Mouse (Mus musculus): ENCODE data around the gene St5. TPM values are rescaled to one million over a fixed set of nuclear protein-coding genes. Genes with fewer than 3 reads are reported as not detected.
A peak's percentile ranks its signal among the peaks of the same experiment; 100 is the strongest.

The St5 gene
- polyA plus RNA-seq, 1 experiment from 2014 or later, result 53.5 TPM

DNA sequence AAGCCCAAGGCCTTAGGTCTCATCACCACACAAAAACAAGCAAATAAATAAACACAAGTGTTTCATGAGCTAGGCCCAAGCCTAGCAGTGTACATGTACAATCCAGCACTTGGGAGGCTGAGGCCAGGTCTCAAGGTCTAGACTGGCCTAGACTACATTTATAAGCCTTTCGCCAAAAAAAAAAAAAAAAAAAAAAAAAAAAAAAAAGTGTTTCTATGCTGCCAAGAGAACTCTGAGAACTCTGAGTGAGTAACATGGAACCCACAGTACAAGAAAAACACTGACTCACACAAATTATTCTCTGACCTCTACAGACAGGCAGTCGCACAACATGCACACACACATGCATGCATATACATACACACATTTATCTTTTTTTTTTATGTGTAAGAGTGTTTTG lies 75.6 kb downstream of the St5 start:
- no peaks in the 10 kb centered on the region for H3K9me3 ChIP-seq (replicated peaks)
- H3K36me3 ChIP-seq, result peaks cover 5% of the 10 kb centered on the region
- DNase-seq (ENCODE audit: low spot score), result no peak
- H3K4me3 ChIP-seq, result no peak overlapping the region
- WGBS, result 97% methylated on average over 2 of the region's 2 CpGs
- peaks cover 4% of the 10 kb centered on the region for H3K4me1 ChIP-seq
- H3K27me3 ChIP-seq (ENCODE audit: low read depth, poor library complexity, severe bottlenecking), result no peaks in the 10 kb centered on the region
- H3K27ac ChIP-seq, result no peak overlapping the region

DNA sequence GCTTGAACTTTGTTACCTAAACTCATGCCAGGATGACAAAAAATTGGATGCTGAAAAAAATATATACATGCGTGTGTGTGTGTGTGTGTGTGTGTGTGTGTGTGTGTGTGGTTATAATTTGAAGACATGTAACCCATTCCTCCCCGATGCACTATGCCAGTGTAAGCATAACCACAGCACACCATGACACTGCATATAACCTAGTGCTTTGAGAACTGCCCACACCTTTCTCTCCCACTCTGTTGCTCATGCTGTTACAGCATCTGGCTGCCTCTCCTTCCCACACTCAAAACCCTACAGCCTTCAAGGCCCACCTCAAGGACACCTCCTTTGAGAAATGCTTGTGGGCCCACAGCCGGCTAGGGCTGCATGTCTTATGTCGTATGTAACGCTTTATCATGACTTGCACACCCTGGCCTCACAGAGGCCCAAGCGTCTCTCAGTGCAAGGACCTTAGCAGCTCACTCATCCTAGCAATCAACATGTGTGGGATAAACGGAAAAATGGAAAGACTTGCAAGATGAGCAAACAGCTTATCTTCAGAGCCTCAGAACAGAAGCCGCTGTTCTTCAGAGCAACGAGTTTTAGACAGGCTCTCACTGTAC lies 81.1 kb downstream of the St5 start:
- H3K4me1 ChIP-seq, result peaks cover 8% of the 10 kb centered on the region
- H3K4me3 ChIP-seq, result no peak overlapping the region
- WGBS, result 90% methylated on average over 9 of the region's 9 CpGs
- H3K36me3 ChIP-seq, result 0 out of 2 replicates have a peak, but pooled peaks cover 5% of the 10 kb centered on the region
- no peak for DNase-seq (ENCODE audit: low spot score)
- no peaks in the 10 kb centered on the region for H3K27me3 ChIP-seq (ENCODE audit: low read depth, poor library complexity, severe bottlenecking)
- H3K27ac ChIP-seq, result no peak overlapping the region
- H3K9me3 ChIP-seq (replicated peaks), result no peaks in the 10 kb centered on the region

DNA sequence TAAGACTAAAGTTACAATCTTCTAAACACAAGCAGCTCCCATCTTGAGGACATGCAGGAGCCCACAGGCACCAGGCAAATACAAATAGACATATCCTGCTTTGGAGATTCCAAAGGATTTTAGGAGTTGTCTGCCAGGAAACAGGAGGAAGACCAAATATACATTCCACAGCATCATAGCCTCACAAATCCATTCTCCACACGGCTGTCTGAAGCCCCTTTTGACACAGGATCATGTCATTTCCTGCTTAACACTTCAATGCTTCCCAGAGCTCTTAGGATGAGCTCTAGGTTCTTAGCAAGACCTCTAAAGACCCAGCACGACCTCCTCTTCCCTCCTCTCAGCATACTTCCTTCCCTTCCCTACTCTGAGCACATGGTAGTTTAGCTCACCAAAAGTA lies 82.4 kb downstream of the St5 start:
- 0 out of 2 replicates have a peak, but pooled peaks cover 5% of the 10 kb centered on the region for H3K36me3 ChIP-seq
- H3K27ac ChIP-seq, result no peak overlapping the region
- 57% methylated on average over 2 of the region's 2 CpGs for WGBS

DNA sequence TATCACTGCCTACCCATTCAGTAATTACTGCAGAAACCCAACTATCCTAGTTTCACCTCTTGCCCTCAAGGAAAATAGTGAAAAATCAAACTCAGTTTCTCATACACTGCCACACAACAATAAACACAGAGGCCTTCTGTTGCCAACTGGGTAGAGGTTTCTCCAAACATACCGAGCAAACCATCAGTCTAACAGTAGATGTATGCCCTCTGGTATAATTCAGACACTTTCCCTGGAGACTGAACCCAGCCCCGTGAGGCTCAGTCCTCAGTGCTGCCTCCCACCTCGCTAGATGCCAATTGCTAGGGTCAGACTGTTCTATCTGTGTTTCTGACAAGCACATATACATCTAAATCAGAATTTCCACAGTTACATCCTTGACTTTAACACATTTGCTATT lies 83.1 kb downstream of the St5 start:
- no peak for DNase-seq (ENCODE audit: low spot score)
- no peak overlapping the region for H3K27ac ChIP-seq
- no peaks in the 10 kb centered on the region for H3K27me3 ChIP-seq (ENCODE audit: low read depth, poor library complexity, severe bottlenecking)
- WGBS, result 87% methylated on average over 3 of the region's 3 CpGs
- H3K9me3 ChIP-seq (replicated peaks), result no peaks in the 10 kb centered on the region
- H3K36me3 ChIP-seq, result peaks cover 9% of the 10 kb centered on the region; the same call in 1 of the 2 replicates
- H3K4me1 ChIP-seq, result peaks cover 28% of the 10 kb centered on the region
- no peak overlapping the region for H3K4me3 ChIP-seq

More for the DNA sequence above, 82.4 kb downstream of the St5 start:
- no peak overlapping the region for H3K4me3 ChIP-seq
- H3K27me3 ChIP-seq (ENCODE audit: low read depth, poor library complexity, severe bottlenecking), result no peaks in the 10 kb centered on the region
- H3K9me3 ChIP-seq (replicated peaks), result no peaks in the 10 kb centered on the region
- H3K4me1 ChIP-seq, result peaks cover 21% of the 10 kb centered on the region
- DNase-seq (ENCODE audit: low spot score), result no peak

DNA sequence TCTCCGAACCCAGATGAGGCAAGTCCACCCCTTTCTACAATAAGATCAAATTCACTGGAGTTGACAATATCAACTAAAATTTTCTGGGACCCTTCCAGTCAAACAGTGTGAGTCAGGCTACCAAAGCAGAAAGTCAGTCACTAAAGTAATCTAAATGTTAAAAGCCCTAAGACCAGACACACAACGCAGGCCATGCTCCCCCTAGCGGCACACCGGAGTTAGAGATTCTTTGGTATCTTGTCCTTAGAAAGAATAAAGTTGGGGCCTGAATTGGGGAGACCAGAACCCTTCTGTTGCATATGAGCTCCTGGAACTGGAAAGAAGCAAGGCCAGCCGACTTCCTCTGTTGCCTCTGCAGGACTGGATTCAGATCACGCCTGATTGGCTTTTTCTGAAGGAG lies 84.7 kb downstream of the St5 start:
- Histone ChIP-seq H3K4me3 (no peak overlapping the region), H3K36me3 (peaks cover 16% of the 10 kb centered on the region; the same call in 1 of the 2 replicates), H3K9me3 (replicated peaks) (no peaks in the 10 kb centered on the region), H3K27me3 (ENCODE audit: low read depth, poor library complexity, severe bottlenecking) (no peaks in the 10 kb centered on the region), H3K27ac (no peak overlapping the region), H3K4me1 (peaks cover 37% of the 10 kb centered on the region)
- DNase-seq (ENCODE audit: low spot score), result peak; percentile 48
- WGBS, result 27% methylated on average over 6 of the region's 6 CpGs

DNA sequence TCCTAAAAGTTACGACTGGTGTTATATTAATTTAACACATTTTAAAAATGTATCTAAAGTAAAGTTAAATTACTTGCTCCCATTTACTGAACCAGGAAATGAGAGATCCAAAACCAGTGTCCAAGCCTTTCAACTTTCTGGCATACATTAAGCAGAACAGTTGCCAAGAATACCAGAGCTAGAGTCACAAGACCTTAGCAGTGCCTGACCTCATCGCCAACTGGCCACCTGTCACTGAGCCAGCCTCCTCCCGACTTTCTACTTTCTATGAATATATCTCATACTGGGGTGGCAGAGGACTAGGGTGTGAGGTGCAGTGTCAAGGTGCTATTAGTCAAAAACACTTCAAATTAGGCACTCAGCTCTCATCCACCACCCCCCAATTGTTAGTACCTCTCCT lies 85.6 kb downstream of the St5 start:
- Histone ChIP-seq H3K9me3 (replicated peaks) (no peaks in the 10 kb centered on the region), H3K27ac (no peak overlapping the region), H3K4me3 (no peak overlapping the region), H3K36me3 (peaks cover 23% of the 10 kb centered on the region), H3K4me1 (peaks cover 42% of the 10 kb centered on the region), H3K27me3 (ENCODE audit: low read depth, poor library complexity, severe bottlenecking) (no peaks in the 10 kb centered on the region)
- DNase-seq (ENCODE audit: low spot score), result no peak
- 81% methylated on average over 3 of the region's 3 CpGs for WGBS

DNA sequence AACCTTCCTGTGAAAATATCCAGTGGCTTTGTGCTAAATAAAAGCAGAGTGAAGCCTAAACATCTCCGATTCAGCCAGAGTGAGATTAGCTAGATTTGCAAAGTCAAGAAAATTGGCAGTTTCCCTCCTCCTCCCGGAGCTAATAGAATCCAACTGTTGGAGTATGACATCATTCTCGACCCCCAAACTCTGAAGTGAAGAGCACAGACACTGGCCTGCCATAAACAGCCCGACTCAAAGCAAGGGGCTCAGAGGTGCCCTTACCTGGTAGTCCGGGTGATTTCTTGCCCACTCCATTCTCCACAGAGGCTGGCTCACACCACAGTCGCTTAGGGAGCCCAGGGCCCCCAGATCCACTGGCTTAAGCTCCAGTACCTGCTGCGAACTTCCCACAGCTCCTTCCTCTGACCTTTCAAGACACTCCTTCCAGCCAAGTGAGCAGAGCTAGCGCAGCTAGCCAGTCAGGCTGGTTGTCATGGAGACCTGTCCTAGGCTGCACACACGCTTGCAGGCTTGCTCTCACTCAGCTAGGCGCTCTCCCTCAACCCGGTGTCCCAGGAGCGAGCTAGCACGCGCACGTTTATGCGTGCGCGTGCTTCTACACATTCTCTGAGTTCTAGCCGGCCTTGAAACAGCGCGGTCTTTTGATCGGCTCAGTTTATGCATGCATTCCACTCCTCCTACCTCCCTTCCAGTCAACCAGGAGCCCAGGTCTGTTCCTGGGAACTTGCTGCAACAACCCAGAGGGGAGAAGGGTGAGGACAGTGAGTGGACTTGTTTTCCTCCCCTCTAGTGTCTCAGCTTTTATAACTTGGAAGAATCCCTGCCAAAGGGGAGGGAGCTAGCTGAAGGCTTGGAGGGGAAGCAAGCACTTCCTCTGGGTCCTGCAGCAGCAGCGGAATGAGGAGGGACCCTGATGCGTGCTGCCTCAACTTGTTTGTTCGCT lies 87.1 kb downstream of the St5 start:
- 4% methylated on average over 25 of the region's 25 CpGs for WGBS
- H3K9me3 ChIP-seq (replicated peaks), result no peaks in the 10 kb centered on the region
- no peaks in the 10 kb centered on the region for H3K27me3 ChIP-seq (ENCODE audit: low read depth, poor library complexity, severe bottlenecking)
- peak overlapping the region; percentile 78 for H3K27ac ChIP-seq
- DNase-seq (ENCODE audit: low spot score), result peak; percentile 85
- peaks cover 40% of the 10 kb centered on the region for H3K4me1 ChIP-seq
- H3K36me3 ChIP-seq, result peaks cover 25% of the 10 kb centered on the region
- peak overlapping the region; percentile 40 for H3K4me3 ChIP-seq

DNA sequence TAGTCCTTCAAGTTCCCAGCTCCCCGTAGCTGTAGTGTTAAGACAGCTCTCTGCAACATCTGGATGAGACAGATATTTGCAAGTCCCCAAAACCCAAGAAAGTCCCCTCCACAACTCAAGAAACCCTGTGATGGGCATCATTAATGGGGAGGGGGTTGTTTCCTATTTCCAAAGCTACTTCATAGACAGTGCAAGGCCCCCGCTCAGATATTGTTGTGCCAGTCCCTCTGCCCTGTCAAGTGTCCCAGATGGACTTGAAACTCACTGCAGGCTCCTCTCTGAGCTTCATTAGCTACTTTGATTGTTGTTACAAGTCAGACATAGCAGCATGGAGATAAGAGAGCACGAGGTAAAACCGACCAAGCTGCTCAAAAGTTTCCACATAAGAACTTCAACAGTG lies 87.8 kb downstream of the St5 start:
- H3K4me1 ChIP-seq, result peaks cover 39% of the 10 kb centered on the region
- peak overlapping the region; percentile 40; the same call in 1 of the 2 replicates for H3K4me3 ChIP-seq
- DNase-seq (ENCODE audit: low spot score), result no peak
- H3K27ac ChIP-seq, result peak overlapping the region; percentile 78; the same call in 1 of the 2 replicates
- H3K9me3 ChIP-seq (replicated peaks), result no peaks in the 10 kb centered on the region
- peaks cover 25% of the 10 kb centered on the region for H3K36me3 ChIP-seq
- no peaks in the 10 kb centered on the region for H3K27me3 ChIP-seq (ENCODE audit: low read depth, poor library complexity, severe bottlenecking)
- WGBS, result 48% methylated on average over 4 of the region's 4 CpGs

DNA sequence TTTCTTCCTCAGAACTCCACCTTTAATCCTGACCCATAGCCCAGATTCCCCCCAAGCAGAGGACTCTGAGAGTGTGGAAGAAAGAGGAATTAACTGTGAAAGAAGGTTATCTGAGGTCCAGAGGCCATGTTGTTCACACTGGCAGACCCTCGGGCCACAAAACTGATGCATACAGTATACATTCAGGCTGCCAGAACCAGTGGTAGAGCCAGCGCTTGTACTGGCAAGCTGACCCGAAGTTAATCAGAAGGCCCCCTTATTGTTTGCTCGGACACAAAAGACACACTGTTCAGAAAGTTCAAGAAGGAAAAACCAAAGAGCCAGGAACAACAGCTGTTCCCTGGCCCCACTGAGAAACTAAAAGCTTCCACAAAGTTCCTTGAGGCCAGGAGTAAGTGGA lies 88.5 kb downstream of the St5 start:
- Histone ChIP-seq H3K27me3 (ENCODE audit: low read depth, poor library complexity, severe bottlenecking) (no peaks in the 10 kb centered on the region), H3K27ac (no peak overlapping the region), H3K4me1 (peaks cover 41% of the 10 kb centered on the region), H3K36me3 (peaks cover 25% of the 10 kb centered on the region), H3K9me3 (replicated peaks) (no peaks in the 10 kb centered on the region), H3K4me3 (no peak overlapping the region)
- 78% methylated on average over 4 of the region's 4 CpGs for WGBS
- no peak for DNase-seq (ENCODE audit: low spot score)

DNA sequence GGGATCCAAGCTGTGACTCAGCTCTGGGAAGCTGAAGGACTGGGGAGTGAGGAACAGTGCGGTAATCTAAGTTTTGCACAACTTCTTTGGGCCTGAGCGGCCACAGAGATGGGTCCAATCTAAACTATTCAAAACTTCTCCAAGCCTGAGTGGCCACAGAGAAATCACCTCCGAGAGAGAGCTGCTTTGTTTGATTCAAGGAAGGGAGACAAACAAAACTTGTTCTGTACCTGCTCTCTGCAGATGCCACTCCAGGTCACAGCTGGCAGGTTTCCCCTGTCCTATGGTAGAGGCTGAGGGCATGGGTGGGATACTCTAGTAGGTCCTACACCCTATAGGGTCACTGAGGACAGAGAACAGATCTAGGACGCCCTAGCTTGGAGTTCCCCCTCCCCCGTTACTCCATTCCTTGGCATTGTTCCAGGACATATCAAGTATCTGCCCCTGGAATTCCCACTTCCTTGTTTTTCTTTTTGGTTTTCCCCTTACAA lies 89.8 kb downstream of the St5 start:
- DNase-seq (ENCODE audit: low spot score), result no peak
- H3K27ac ChIP-seq, result peak overlapping the region; percentile 46; the same call in 1 of the 2 replicates

DNA sequence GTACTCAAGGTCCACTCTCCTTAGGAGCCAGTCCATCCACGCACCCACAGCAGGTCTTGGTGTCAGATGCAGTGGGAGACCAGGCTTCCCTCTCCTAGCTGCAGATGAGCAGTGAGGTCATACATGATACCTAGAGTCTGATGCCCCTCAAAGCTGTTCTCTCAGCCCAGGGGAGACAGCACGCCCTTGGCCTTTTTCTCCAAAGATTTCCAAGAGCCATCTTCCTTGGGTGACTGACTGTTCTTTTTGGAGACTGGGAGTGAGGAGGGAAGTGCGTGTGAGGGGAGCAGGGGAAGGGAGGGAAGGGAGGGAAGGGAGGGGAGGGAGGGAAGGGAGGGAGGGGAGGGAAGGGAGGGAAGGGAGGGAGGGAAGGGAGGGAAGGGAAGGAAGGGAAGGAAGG lies 90.4 kb downstream of the St5 start:
- H3K36me3 ChIP-seq, result peaks cover 20% of the 10 kb centered on the region
- no peaks in the 10 kb centered on the region for H3K9me3 ChIP-seq (replicated peaks)
- WGBS, result 86% methylated on average over 2 of the region's 3 CpGs
- DNase-seq (ENCODE audit: low spot score), result no peak
- no peak overlapping the region for H3K27ac ChIP-seq
- H3K4me3 ChIP-seq, result no peak overlapping the region
- H3K27me3 ChIP-seq (ENCODE audit: low read depth, poor library complexity, severe bottlenecking), result no peaks in the 10 kb centered on the region
- peaks cover 42% of the 10 kb centered on the region for H3K4me1 ChIP-seq

More for the DNA sequence above, 89.8 kb downstream of the St5 start:
- Histone ChIP-seq H3K4me1 (peaks cover 42% of the 10 kb centered on the region), H3K36me3 (peaks cover 20% of the 10 kb centered on the region), H3K9me3 (replicated peaks) (no peaks in the 10 kb centered on the region), H3K27me3 (ENCODE audit: low read depth, poor library complexity, severe bottlenecking) (no peaks in the 10 kb centered on the region), H3K4me3 (no peak overlapping the region)
- 83% methylated on average over 5 of the region's 5 CpGs for WGBS

DNA sequence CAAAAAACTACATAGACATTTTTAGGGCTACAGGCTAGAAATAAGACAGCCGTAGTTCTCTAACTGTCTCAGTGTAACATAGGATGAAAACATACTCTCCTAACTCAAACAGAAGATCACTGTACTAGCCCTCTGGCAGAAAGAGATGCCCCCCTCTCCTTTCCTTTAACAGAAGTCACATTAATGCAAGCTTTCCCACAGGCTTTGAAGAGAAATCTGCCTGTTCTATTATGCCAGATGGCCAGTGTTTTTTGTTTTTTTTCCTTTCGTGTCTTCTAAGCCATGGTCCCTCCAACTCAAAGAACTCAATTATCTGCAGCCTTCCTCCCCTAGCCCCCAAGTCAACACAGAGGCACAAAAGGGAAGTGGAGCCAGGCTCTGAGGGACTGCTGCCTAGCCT lies 90.9 kb downstream of the St5 start:
- H3K36me3 ChIP-seq, result peaks cover 20% of the 10 kb centered on the region
- no peaks in the 10 kb centered on the region for H3K27me3 ChIP-seq (ENCODE audit: low read depth, poor library complexity, severe bottlenecking)
- no peak overlapping the region for H3K27ac ChIP-seq
- DNase-seq (ENCODE audit: low spot score), result no peak
- H3K4me3 ChIP-seq, result no peak overlapping the region
- H3K9me3 ChIP-seq (replicated peaks), result no peaks in the 10 kb centered on the region
- H3K4me1 ChIP-seq, result peaks cover 42% of the 10 kb centered on the region
- 78% methylated on average over 2 of the region's 2 CpGs for WGBS

DNA sequence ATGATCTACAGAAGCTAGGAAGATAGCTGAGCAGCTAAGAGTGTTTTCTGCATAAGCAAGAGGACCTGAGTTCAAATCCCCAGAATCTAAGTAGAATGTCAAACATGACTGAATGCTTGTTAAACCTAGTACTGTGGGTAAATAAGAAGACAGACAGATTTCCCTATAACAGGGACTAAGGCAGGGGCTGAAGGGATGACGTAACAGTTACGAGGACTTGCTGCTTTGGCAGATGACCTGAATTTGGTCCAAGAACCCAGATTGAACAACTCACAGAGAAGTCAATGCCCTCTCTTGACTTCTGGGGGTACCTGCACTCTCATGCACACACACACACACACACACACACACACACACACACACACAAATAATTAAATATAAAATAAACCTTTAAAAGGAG lies 93.1 kb downstream of the St5 start:
- DNase-seq (ENCODE audit: low spot score), result no peak
- H3K4me3 ChIP-seq, result no peak overlapping the region
- no peak overlapping the region for H3K27ac ChIP-seq
- no peaks in the 10 kb centered on the region for H3K9me3 ChIP-seq (replicated peaks)
- peaks cover 16% of the 10 kb centered on the region for H3K36me3 ChIP-seq
- no peaks in the 10 kb centered on the region for H3K27me3 ChIP-seq (ENCODE audit: low read depth, poor library complexity, severe bottlenecking)
- peaks cover 21% of the 10 kb centered on the region for H3K4me1 ChIP-seq
- WGBS, result 98% methylated on average over 2 of the region's 2 CpGs

All from limb, embryonic 10.5 days (tissue).